Mouse (Mus musculus) stomach, postnatal 0 days (tissue): ENCODE data around the gene Khk. TPM values are rescaled to one million over a fixed set of nuclear protein-coding genes. Genes with fewer than 3 reads are reported as not detected.

Experiments used
- ATAC-seq: fragments of 200-750 bp; cut with Nextera tagmentation; 2 replicates; pipeline ENCODE4 v1.8.0; 2017; ENCODE audit not compliant: low FRiP score, low TSS enrichment
- DNase-seq: peaks from one replicate; pipeline ENCODE4 v3.0.0-alpha.2; 2016; ENCODE audit warnings: low spot score
- H3K27ac ChIP-seq: fragments of 300-500 bp; sonication (generic); replicated peaks from 2 replicates; pipeline ENCODE4 v1.5.1; 2014; ENCODE audit warnings: mild to moderate bottlenecking, control low read depth
- H3K27me3 ChIP-seq: fragments of 300-500 bp; sonication (generic); 2 replicates; pipeline ENCODE4 v1.6.1; 2014; ENCODE audit warnings: low read length; ENCODE audit not compliant: control insufficient read depth, insufficient read depth
- H3K36me3 ChIP-seq: fragments of 300-500 bp; sonication (generic); 2 replicates; pipeline ENCODE4 v1.6.1; 2014; ENCODE audit warnings: low read length, mixed read lengths; ENCODE audit not compliant: control insufficient read depth, insufficient read depth
- H3K4me1 ChIP-seq: fragments of 300-500 bp; sonication (generic); replicated peaks from 2 replicates; pipeline ENCODE4 v1.6.1; 2014; ENCODE audit warnings: antibody characterized with exemption; ENCODE audit not compliant: control insufficient read depth, insufficient read depth
- H3K4me2 ChIP-seq: fragments of 300-500 bp; sonication (generic); replicated peaks from 2 replicates; pipeline ENCODE4 v1.6.1; 2014; ENCODE audit warnings: low read depth, mild to moderate bottlenecking, control low read depth, moderate library complexity
- H3K4me3 ChIP-seq: fragments of 300-500 bp; sonication (generic); 2 replicates; pipeline ENCODE4 v1.5.1; 2014; ENCODE audit warnings: low read depth, low read length, control low read depth
- H3K9ac ChIP-seq: fragments of 300-500 bp; sonication (generic); 2 replicates; pipeline ENCODE4 v1.6.1; 2014; ENCODE audit warnings: mild to moderate bottlenecking, low read length, control low read depth, mixed read lengths
- H3K9me3 ChIP-seq: fragments of 300-500 bp; sonication (generic); 2 replicates; pipeline ENCODE4 v1.6.1; 2016; ENCODE audit warnings: low read length; ENCODE audit not compliant: control insufficient read depth
- CTCF ChIP-seq: IDR thresholded peaks from 2 replicates; pipeline ENCODE4 v1.5.1; 2016; ENCODE audit warnings: antibody characterized with exemption, low read depth, mild to moderate bottlenecking, moderate library complexity
- EP300 ChIP-seq: optimal IDR thresholded peaks from 2 replicates; pipeline ENCODE3; 2016; ENCODE audit warnings: antibody characterized with exemption
- WGBS: fragments of 180-500 bp; shearing (Covaris S2); extraction: QIAGEN DNeasy Blood & Tissue Kit; methylation state at CpG from one replicate; pipeline ENCODE4 v1.1.7; 2014; 5-methylcytosine and 5-hydroxymethylcytosine counted together
- polyA plus RNA-seq: library from polyadenylated mRNA; unstranded; fragments of >200 nt; fragmentation: Nextera tagmentation; extraction: Ambion mirVana; gene quantifications from 2 replicates; pipeline ENCODE4 v1.2.1, GENCODE M21; 2015

Khk gene
- polyA plus RNA-seq, 1 experiment from 2014 or later, result 28.4 TPM

DNA sequence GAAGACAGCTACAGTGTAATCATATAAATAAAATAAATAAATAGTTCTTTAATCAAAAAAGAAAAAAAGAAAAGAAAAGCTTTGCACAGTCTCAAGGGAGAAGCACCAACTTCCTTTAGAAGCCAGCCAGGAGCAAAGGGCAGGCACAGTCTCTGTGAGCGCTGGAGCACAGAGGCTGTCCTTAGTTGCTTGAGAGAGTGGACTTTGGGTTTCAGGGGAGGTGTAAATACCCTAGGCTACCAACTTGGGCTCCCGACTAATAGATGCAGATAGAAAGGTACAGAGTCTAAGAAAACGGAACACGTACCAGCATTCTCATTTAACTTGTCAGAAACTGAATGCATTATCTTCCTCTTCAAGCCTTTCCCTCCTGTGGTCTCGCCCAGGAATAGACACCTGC is 27.4 kb downstream of the Khk start:
- no peak overlapping the region for H3K4me2 ChIP-seq
- H3K9ac ChIP-seq, result no peak overlapping the region
- DNase-seq, result no peak
- peaks cover 4% of the 10 kb centered on the region; the same call in 1 of the 2 replicates for H3K36me3 ChIP-seq
- H3K27me3 ChIP-seq, result no peaks in the 10 kb centered on the region
- H3K4me3 ChIP-seq, result no peak overlapping the region
- no peaks in the 10 kb centered on the region for H3K9me3 ChIP-seq
- 73% methylated on average over 5 of the region's 5 CpGs for WGBS
- H3K27ac ChIP-seq, result no peak overlapping the region
- TF ChIP-seq EP300, result no peak
- no peak for TF ChIP-seq CTCF
- ATAC-seq, result no peak
- no peaks in the 10 kb centered on the region for H3K4me1 ChIP-seq

DNA sequence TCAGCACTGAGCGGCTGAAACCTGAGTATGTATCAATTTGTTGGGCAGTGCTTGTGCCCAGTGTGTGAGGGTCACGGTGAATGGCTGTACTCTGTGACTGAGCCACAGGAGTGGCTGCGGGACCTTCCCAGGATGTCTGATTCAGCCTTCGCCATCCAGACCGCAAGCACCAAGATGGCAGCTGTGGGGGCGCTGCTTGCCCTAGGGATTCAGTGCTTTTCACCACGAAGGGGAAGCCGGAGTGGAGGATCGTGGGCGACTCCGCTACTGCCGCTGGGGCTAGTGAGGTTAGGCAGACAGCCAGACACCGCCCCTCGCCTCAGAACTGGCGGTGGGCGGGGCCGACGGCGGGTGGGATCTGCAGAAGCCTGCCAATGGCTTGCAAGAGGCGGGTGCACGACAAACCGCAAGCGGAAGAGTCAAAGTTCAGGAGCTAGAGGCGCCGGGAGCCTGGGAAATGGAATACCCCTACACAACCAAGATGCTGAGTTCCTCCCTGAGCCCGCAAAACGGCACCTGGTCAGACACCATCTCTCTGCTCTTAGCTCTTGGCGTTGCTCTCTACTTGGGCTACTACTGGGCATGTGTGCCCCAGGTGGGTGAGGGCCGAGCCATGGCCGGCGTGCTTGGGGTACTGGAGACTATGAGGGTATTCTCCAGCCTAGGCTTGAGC is 28.6 kb downstream of the Khk start:
- Histone ChIP-seq H3K4me3 (peak overlapping the region; percentile 65), H3K9me3 (no peaks in the 10 kb centered on the region), H3K4me1 (no peaks in the 10 kb centered on the region), H3K27me3 (no peaks in the 10 kb centered on the region), H3K27ac (peak overlapping the region; percentile 82), H3K36me3 (peaks cover 7% of the 10 kb centered on the region), H3K4me2 (peak overlapping the region; percentile 98), H3K9ac (peak overlapping the region; percentile 69)
- WGBS, result under 1% methylated on average over 31 of the region's 31 CpGs
- DNase-seq, result peak; percentile 94
- peak; percentile 70 for ATAC-seq
- TF ChIP-seq CTCF (peak; percentile 31; the same call in 1 of the 2 replicates), EP300 (no peak)

DNA sequence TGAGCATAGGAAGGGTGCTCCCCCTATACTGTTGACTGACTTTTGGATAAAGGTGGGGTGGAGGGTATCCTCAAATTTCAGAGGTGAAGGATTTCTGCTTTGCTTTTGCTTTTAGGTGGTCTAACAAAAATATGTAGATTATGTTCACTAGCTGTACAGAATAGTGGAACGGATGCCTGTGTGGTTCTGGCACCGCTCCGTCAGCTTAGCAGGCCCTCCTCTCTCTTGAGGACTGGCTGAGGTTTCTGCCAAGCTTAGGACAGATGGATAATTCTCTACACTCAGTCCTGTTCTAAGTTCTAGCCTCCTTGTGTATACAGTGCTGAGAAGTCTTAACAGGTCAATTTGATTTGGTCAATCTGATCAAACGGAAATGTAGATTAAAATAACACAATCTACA is 29.2 kb downstream of the Khk start:
- H3K27ac ChIP-seq, result peak overlapping the region; percentile 82
- H3K4me3 ChIP-seq, result peak overlapping the region; percentile 65
- WGBS, result 41% methylated on average over 4 of the region's 4 CpGs
- H3K9ac ChIP-seq, result peak overlapping the region; percentile 69
- H3K27me3 ChIP-seq, result no peaks in the 10 kb centered on the region
- DNase-seq (no peak), ATAC-seq (no peak)
- H3K36me3 ChIP-seq, result peaks cover 12% of the 10 kb centered on the region
- no peaks in the 10 kb centered on the region for H3K9me3 ChIP-seq
- TF ChIP-seq EP300, result no peak
- no peak for TF ChIP-seq CTCF
- peak overlapping the region; percentile 98 for H3K4me2 ChIP-seq
- H3K4me1 ChIP-seq, result no peaks in the 10 kb centered on the region

DNA sequence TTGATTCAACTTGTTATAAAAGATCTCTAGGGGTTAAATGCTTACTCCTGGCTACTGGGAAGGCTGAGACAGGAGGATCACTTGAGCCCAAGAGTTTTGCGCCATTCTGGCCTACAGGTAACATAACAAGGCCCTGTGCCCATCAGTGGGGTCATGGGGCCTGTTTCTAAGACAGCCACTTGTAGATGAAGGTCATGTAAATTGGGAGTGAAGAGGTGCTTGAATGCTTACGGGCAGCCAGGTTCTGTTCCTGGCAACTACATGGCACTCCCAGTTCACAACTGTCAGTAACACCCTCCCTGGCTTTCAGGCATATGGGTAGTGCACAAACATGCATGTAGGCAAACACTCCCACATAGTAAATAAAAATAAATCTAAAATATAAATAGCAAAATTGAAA is 29.7 kb downstream of the Khk start:
- Histone ChIP-seq H3K9ac (no peak overlapping the region), H3K27me3 (no peaks in the 10 kb centered on the region), H3K27ac (no peak overlapping the region), H3K4me2 (no peak overlapping the region; the same call in 1 of the 2 replicates), H3K4me1 (no peaks in the 10 kb centered on the region), H3K36me3 (peaks cover 16% of the 10 kb centered on the region), H3K4me3 (no peak overlapping the region), H3K9me3 (no peaks in the 10 kb centered on the region)
- ATAC-seq, result no peak
- no peak for TF ChIP-seq CTCF
- TF ChIP-seq EP300, result no peak
- 85% methylated on average over 2 of the region's 2 CpGs for WGBS
- DNase-seq, result no peak

DNA sequence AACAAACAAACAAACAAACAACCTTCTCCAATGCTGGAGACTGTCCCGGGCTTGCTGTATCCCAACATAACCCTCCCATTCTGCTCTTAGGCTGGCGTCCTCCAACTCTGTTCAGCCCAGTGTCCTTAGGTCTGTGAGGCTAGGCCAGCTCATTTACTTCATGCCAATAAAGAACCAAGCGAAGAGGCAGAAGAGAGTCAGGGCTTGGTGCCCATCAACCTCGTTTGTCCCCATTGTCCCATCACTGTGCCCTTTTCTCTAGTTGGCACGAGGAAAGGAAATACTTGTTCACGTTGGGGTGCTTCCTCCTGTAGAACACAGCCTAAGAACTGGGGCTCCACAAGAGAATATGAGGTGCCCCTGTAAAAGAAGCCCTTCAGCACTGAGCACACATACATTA is 30.5 kb downstream of the Khk start:
- peaks cover 16% of the 10 kb centered on the region for H3K36me3 ChIP-seq
- no peak overlapping the region for H3K27ac ChIP-seq
- no peaks in the 10 kb centered on the region for H3K27me3 ChIP-seq
- no peaks in the 10 kb centered on the region for H3K9me3 ChIP-seq
- TF ChIP-seq EP300, result no peak
- TF ChIP-seq CTCF, result no peak
- no peaks in the 10 kb centered on the region for H3K4me1 ChIP-seq
- WGBS, result 76% methylated on average over 6 of the region's 6 CpGs
- no peak for DNase-seq
- no peak overlapping the region for H3K4me2 ChIP-seq
- H3K4me3 ChIP-seq, result no peak overlapping the region
- no peak overlapping the region for H3K9ac ChIP-seq
- no peak for ATAC-seq

DNA sequence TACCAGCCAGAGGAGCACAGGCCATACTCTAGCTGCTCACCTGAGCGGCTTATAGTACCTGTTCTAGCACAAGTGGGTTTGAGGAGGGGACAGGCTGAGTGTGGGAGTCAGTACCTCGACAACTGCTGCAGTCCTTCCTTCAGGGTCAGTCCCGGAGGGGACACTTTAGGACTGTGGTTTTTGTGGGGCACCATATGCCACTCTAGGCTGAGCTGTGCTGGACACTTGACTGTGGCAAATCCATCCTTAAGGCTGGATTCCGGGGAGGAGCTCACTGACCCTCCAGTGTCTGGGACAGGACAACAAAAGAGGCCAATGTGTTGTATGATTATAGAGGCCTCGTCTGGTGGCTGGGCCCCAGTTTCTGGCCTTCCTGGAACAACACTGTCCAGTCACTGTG is 31.3 kb downstream of the Khk start:
- Histone ChIP-seq H3K4me1 (no peaks in the 10 kb centered on the region), H3K27ac (no peak overlapping the region)
- ATAC-seq, result no peak

More for the DNA sequence above, 31.3 kb downstream of the Khk start:
- Histone ChIP-seq H3K36me3 (peaks cover 16% of the 10 kb centered on the region), H3K9ac (no peak overlapping the region), H3K4me2 (no peak overlapping the region), H3K9me3 (no peaks in the 10 kb centered on the region), H3K27me3 (no peaks in the 10 kb centered on the region), H3K4me3 (no peak overlapping the region)
- no peak for DNase-seq
- TF ChIP-seq EP300 (no peak), CTCF (no peak)
- 77% methylated on average over 5 of the region's 5 CpGs for WGBS
